Mouse (Mus musculus): ENCODE results near the gene Cyb5r4. TPM values are rescaled to one million over a fixed set of nuclear protein-coding genes. Genes with fewer than 3 reads are reported as not detected.
A peak's percentile ranks its signal among the peaks of the same experiment; 100 is the strongest.
"Not testable (repeated sequence)": the region's sequence is repeated elsewhere in the genome, so short reads cannot be mapped to it uniquely, and the experiment has no call there.

The Cyb5r4 gene
- 10 to 100 TPM; 23.7 to 25.6 TPM for polyA plus RNA-seq (2017; shearing (Covaris generic))

GRCm38 (mm10) chr9:87021778-87022523 lies at the start of gene Cyb5r4:
TSS of gene Cyb5r4 (plus strand) at chr9:87022014.
- ATAC-seq, result peak; percentile 97

GRCm38 (mm10) chr9:86972471-86972870 lies 49.3 kb upstream of the Cyb5r4 start:
- not testable (repeated sequence) for ATAC-seq

GRCm38 (mm10) chr9:86973562-86973961 lies 48.3 kb upstream of the Cyb5r4 start:
- no peak for ATAC-seq

- no peak for ATAC-seq
These were observed 44.9 kb upstream of the Cyb5r4 start for GRCm38 (mm10) chr9:86976896-86977295.

- no peak for ATAC-seq
These were observed 43.4 kb upstream of the Cyb5r4 start for GRCm38 (mm10) chr9:86978257-86978907.

- no peak for ATAC-seq
These were observed 41.8 kb upstream of the Cyb5r4 start for GRCm38 (mm10) chr9:86980048-86980447.

GRCm38 (mm10) chr9:86980942-86981341 lies 40.9 kb upstream of the Cyb5r4 start:
- ATAC-seq, result no peak

GRCm38 (mm10) chr9:86981551-86981950 lies 40.3 kb upstream of the Cyb5r4 start:
- no peak for ATAC-seq

- ATAC-seq, result no peak
These were observed 37.2 kb upstream of the Cyb5r4 start for GRCm38 (mm10) chr9:86984583-86984982.

GRCm38 (mm10) chr9:86985105-86985504 lies 36.7 kb upstream of the Cyb5r4 start:
- ATAC-seq, result no peak

- no peak for ATAC-seq
These were observed 35.0 kb upstream of the Cyb5r4 start for GRCm38 (mm10) chr9:86986703-86987296.

GRCm38 (mm10) chr9:86989822-86990221 lies 32.0 kb upstream of the Cyb5r4 start:
- no peak for ATAC-seq

GRCm38 (mm10) chr9:86991758-86992157 lies 30.1 kb upstream of the Cyb5r4 start:
- ATAC-seq, result no peak

GRCm38 (mm10) chr9:86997046-86997691 lies 24.6 kb upstream of the Cyb5r4 start:
- no peak for ATAC-seq

- ATAC-seq, result no peak
These were observed 21.7 kb upstream of the Cyb5r4 start for GRCm38 (mm10) chr9:86999956-87000582.

- no peak for ATAC-seq
These were observed 16.9 kb upstream of the Cyb5r4 start for GRCm38 (mm10) chr9:87004701-87005434.

GRCm38 (mm10) chr9:87005435-87005779 lies 16.4 kb upstream of the Cyb5r4 start:
- no peak for ATAC-seq

- no peak for ATAC-seq
These were observed 13.3 kb upstream of the Cyb5r4 start for GRCm38 (mm10) chr9:87008507-87008906.

- no peak for ATAC-seq
These were observed 12.9 kb upstream of the Cyb5r4 start for GRCm38 (mm10) chr9:87008919-87009318.

- ATAC-seq, result no peak
These were observed 6.4 kb upstream of the Cyb5r4 start, which contains the start of gene Ripply2 for GRCm38 (mm10) chr9:87015288-87015937. TSS of gene Ripply2 (plus strand) at chr9:87015537.

- no peak for ATAC-seq
These were observed 5.9 kb upstream of the Cyb5r4 start for GRCm38 (mm10) chr9:87015938-87016294.

- ATAC-seq, result no peak
These were observed 4.0 kb downstream of the Cyb5r4 start for GRCm38 (mm10) chr9:87025764-87026163.
